Mouse (Mus musculus) cerebellum, postnatal 25 days (tissue): Measurements from ENCODE around the gene Grap2.

Experiments
- DNase-seq, 2 experiments: peaks; one replicate each; pipeline ENCODE4 v3.0.0; 2021; ENCODE audit warnings: mixed read lengths in 2 of 2

Grap2 gene

GRCm38 (mm10) chr15:80685603-80685895 lies 113.2 kb downstream of the Grap2 start:
- DNase-seq: no peak

GRCm38 (mm10) chr15:80688536-80688935 lies 116.1 kb downstream of the Grap2 start:
- no peak for DNase-seq

- DNase-seq: no peak
These were observed 121.1 kb downstream of the Grap2 start for GRCm38 (mm10) chr15:80693492-80693891.

GRCm38 (mm10) chr15:80694125-80694910 lies 121.9 kb downstream of the Grap2 start:
- peak; percentile 83 to 90 for DNase-seq

GRCm38 (mm10) chr15:80697564-80697963 lies 125.2 kb downstream of the Grap2 start:
- no peak for DNase-seq

GRCm38 (mm10) chr15:80701481-80702257 lies 129.3 kb downstream of the Grap2 start:
- DNase-seq: no peak
